Mouse (Mus musculus) telencephalon, adult 2 months (tissue): ENCODE results near the gene Slc44a2.
"Not testable (repeated sequence)": the region's sequence is repeated elsewhere in the genome, so short reads cannot be mapped to it uniquely, and the experiment has no call there.

ENCODE experiments used
- DNase-seq: peaks from one replicate; pipeline ENCODE4 v3.0.0-alpha.2; 2011; ENCODE audit warnings: low read depth, low spot score

Gene Slc44a2

GRCm38 (mm10) chr9:21299014-21299413, 21.5 kb upstream of the Slc44a2 start:
- DNase-seq = no peak

GRCm38 (mm10) chr9:21305065-21305464, 15.4 kb upstream of the Slc44a2 start:
- DNase-seq = no peak

GRCm38 (mm10) chr9:21309150-21309741, 11.3 kb upstream of the Slc44a2 start:
- no peak for DNase-seq

GRCm38 (mm10) chr9:21311695-21312094, 8.8 kb upstream of the Slc44a2 start:
- no peak for DNase-seq

GRCm38 (mm10) chr9:21312134-21312533, 8.4 kb upstream of the Slc44a2 start, which contains the start of gene Ap1m2:
Gene Ap1m2, minus strand, starts transcription at chr9:21312337.
- no peak for DNase-seq

- DNase-seq = peak; percentile 50
These were observed 7.1 kb upstream of the Slc44a2 start for GRCm38 (mm10) chr9:21313394-21313793.

- no peak for DNase-seq
These were observed 5.9 kb upstream of the Slc44a2 start for GRCm38 (mm10) chr9:21314367-21315140.

GRCm38 (mm10) chr9:21315421-21315820, 5.1 kb upstream of the Slc44a2 start:
- DNase-seq = no peak

GRCm38 (mm10) chr9:21316696-21317095, 3.8 kb upstream of the Slc44a2 start:
- no peak for DNase-seq

- DNase-seq = no peak
These were observed 1.7 kb upstream of the Slc44a2 start for GRCm38 (mm10) chr9:21318792-21319191.

- DNase-seq = no peak
These were observed 995 bp upstream of the Slc44a2 start for GRCm38 (mm10) chr9:21319503-21319902.

GRCm38 (mm10) chr9:21320280-21320618, 249 bp upstream of the Slc44a2 start:
- no peak for DNase-seq

GRCm38 (mm10) chr9:21321513-21321835, 976 bp downstream of the Slc44a2 start:
- no peak for DNase-seq

- peak; percentile 38 for DNase-seq
These were observed 1.9 kb downstream of the Slc44a2 start for GRCm38 (mm10) chr9:21322211-21322916.

GRCm38 (mm10) chr9:21322917-21323297, 2.4 kb downstream of the Slc44a2 start:
- not testable (repeated sequence) for DNase-seq

GRCm38 (mm10) chr9:21324269-21324668, 3.8 kb downstream of the Slc44a2 start:
- no peak for DNase-seq

- no peak for DNase-seq
These were observed 7.1 kb downstream of the Slc44a2 start for GRCm38 (mm10) chr9:21327569-21327968.

GRCm38 (mm10) chr9:21328041-21328440, 7.5 kb downstream of the Slc44a2 start:
- no peak for DNase-seq

- DNase-seq = no peak
These were observed 8.5 kb downstream of the Slc44a2 start for GRCm38 (mm10) chr9:21329041-21329440.

- no peak for DNase-seq
These were observed 9.3 kb downstream of the Slc44a2 start for GRCm38 (mm10) chr9:21329699-21330289.

- DNase-seq = no peak
These were observed 11.1 kb downstream of the Slc44a2 start for GRCm38 (mm10) chr9:21331365-21332140.
